Mouse (Mus musculus) heart, adult 9 months (tissue): ENCODE data around the gene Crls1.

Experiments
- DNase-seq, 2 experiments: peaks; one replicate each; pipeline ENCODE4 v3.0.0; 2022; ENCODE audit warnings: low spot score in 2 of 2

Crls1 gene

GRCm38 (mm10) chr2:132846407-132847358 lies at the start of gene Crls1:
Gene Crls1, plus strand, starts transcription at chr2:132846666.
- DNase-seq: peak; percentile 91 to 93

GRCm38 (mm10) chr2:132802976-132803375 lies 43.5 kb upstream of the Crls1 start:
- DNase-seq: no peak

GRCm38 (mm10) chr2:132815608-132816314 lies 30.7 kb upstream of the Crls1 start, which contains the start of the genes Trmt6 and Mcm8:
Gene Trmt6, minus strand, starts transcription at chr2:132816055.
Gene Mcm8, plus strand, starts transcription at chr2:132816141.
- DNase-seq: peak; percentile 89

- no peak for DNase-seq
These were observed 5.4 kb upstream of the Crls1 start for GRCm38 (mm10) chr2:132841071-132841470.

GRCm38 (mm10) chr2:132847581-132847980 lies 1.1 kb downstream of the Crls1 start:
- no peak for DNase-seq

GRCm38 (mm10) chr2:132848361-132848760 lies 1.9 kb downstream of the Crls1 start:
- DNase-seq: no peak

- DNase-seq: no peak
These were observed 2.7 kb downstream of the Crls1 start for GRCm38 (mm10) chr2:132849141-132849540.

GRCm38 (mm10) chr2:132853051-132853450 lies 6.6 kb downstream of the Crls1 start:
- no peak for DNase-seq

GRCm38 (mm10) chr2:132856333-132856732 lies 9.9 kb downstream of the Crls1 start:
- no peak for DNase-seq

- DNase-seq: no peak
These were observed 14.0 kb downstream of the Crls1 start for GRCm38 (mm10) chr2:132860435-132860834.

- no peak for DNase-seq
These were observed 15.0 kb downstream of the Crls1 start for GRCm38 (mm10) chr2:132861456-132861855.

GRCm38 (mm10) chr2:132863325-132863724 lies 16.9 kb downstream of the Crls1 start:
- DNase-seq: no peak

- no peak for DNase-seq
These were observed 21.1 kb downstream of the Crls1 start for GRCm38 (mm10) chr2:132867521-132867920.

GRCm38 (mm10) chr2:132869682-132870081 lies 23.2 kb downstream of the Crls1 start:
- DNase-seq: no peak

- DNase-seq: no peak
These were observed 23.8 kb downstream of the Crls1 start for GRCm38 (mm10) chr2:132870286-132870685.

GRCm38 (mm10) chr2:132871663-132872062 lies 25.2 kb downstream of the Crls1 start:
- DNase-seq: no peak

GRCm38 (mm10) chr2:132873657-132874326 lies 27.3 kb downstream of the Crls1 start:
- DNase-seq: no peak

- DNase-seq: no peak
These were observed 30.5 kb downstream of the Crls1 start for GRCm38 (mm10) chr2:132876991-132877390.

- DNase-seq: no peak
These were observed 33.0 kb downstream of the Crls1 start for GRCm38 (mm10) chr2:132879261-132880044.

- no peak for DNase-seq
These were observed 34.6 kb downstream of the Crls1 start, which contains the start of gene Lrrn4 for GRCm38 (mm10) chr2:132880844-132881645. Gene Lrrn4, minus strand, starts transcription at chr2:132880891.
